Mouse (Mus musculus) neural tube, embryonic 11.5 days (tissue): Measurements from ENCODE around the gene Gm20388. TPM values are rescaled to one million over a fixed set of nuclear protein-coding genes. Genes with fewer than 3 reads are reported as not detected.

Source experiments
- ATAC-seq: fragments of 200-750 bp; cut with Nextera tagmentation; 2 replicates; pipeline ENCODE4 v1.8.0; 2017; ENCODE audit warnings: moderate number of reproducible peaks, mild to moderate bottlenecking, moderate TSS enrichment, moderate library complexity; ENCODE audit not compliant: insufficient read depth, low FRiP score, low TSS enrichment
- DNase-seq: peaks from one replicate; pipeline ENCODE4 v3.0.0-alpha.2; 2015; ENCODE audit warnings: low spot score
- H3K27ac ChIP-seq: fragments of 300-500 bp; sonication (generic); 2 replicates; pipeline ENCODE4 v1.5.1; 2014; ENCODE audit warnings: low read depth, mild to moderate bottlenecking, low read length
- H3K27me3 ChIP-seq: fragments of 300-500 bp; sonication (generic); 2 replicates; pipeline ENCODE4 v1.6.1; 2014; ENCODE audit warnings: mild to moderate bottlenecking, low read length, mixed read lengths; ENCODE audit not compliant: control insufficient read depth, insufficient read depth
- H3K36me3 ChIP-seq: fragments of 300-500 bp; sonication (generic); 2 replicates; pipeline ENCODE4 v1.6.1; 2014; ENCODE audit warnings: mild to moderate bottlenecking, low read length, moderate library complexity, mixed read lengths; ENCODE audit not compliant: control insufficient read depth, insufficient read depth
- H3K4me1 ChIP-seq: fragments of 300-500 bp; sonication (generic); 2 replicates; pipeline ENCODE4 v1.6.1; 2014; ENCODE audit warnings: low read length, mixed read lengths; ENCODE audit not compliant: control insufficient read depth, insufficient read depth
- H3K4me2 ChIP-seq: fragments of 300-500 bp; sonication (generic); 2 replicates; pipeline ENCODE4 v1.6.1; 2014; ENCODE audit warnings: low read depth, mild to moderate bottlenecking, moderate library complexity
- H3K4me3 ChIP-seq: fragments of 300-500 bp; sonication (generic); 2 replicates; pipeline ENCODE4 v1.5.1; 2014; ENCODE audit warnings: low read depth, low read length
- H3K9ac ChIP-seq: fragments of 300-500 bp; sonication (generic); 2 replicates; pipeline ENCODE4 v1.6.1; 2014; ENCODE audit warnings: mild to moderate bottlenecking, low read length
- H3K9me3 ChIP-seq: fragments of 300-500 bp; sonication (generic); 2 replicates; pipeline ENCODE4 v1.6.1; 2016; ENCODE audit warnings: low read length; ENCODE audit not compliant: control insufficient read depth
- WGBS: fragments of 180-500 bp; shearing (Covaris S2); extraction: QIAGEN DNeasy Blood & Tissue Kit; methylation state at CpG from one replicate; pipeline ENCODE4 v1.1.7; 2014; 5-methylcytosine and 5-hydroxymethylcytosine counted together
- polyA plus RNA-seq: library from polyadenylated mRNA; unstranded; fragments of >200 nt; fragmentation: Nextera tagmentation; extraction: Ambion mirVana; gene quantifications from 2 replicates; pipeline ENCODE4 v1.2.1, GENCODE M21; 2014

The Gm20388 gene
- polyA plus RNA-seq, 1 experiment from 2014 or later = not detected

- Histone ChIP-seq H3K4me3 (no peak overlapping the region), H3K9me3 (no peaks in the 10 kb centered on the region), H3K36me3 (no peaks in the 10 kb centered on the region), H3K9ac (no peak overlapping the region), H3K27ac (no peak overlapping the region), H3K27me3 (no peaks in the 10 kb centered on the region), H3K4me1 (peaks cover 15% of the 10 kb centered on the region), H3K4me2 (no peak overlapping the region)
- no peak for DNase-seq
- ATAC-seq = no peak
- 89% methylated on average over 1 of the region's 1 CpGs for WGBS
Measured at GRCm38 (mm10) chr8:119918155-119918567, 7.5 kb downstream of the Gm20388 start.

GRCm38 (mm10) chr8:119923259-119923658 lies 12.6 kb downstream of the Gm20388 start:
- no peak overlapping the region for H3K27ac ChIP-seq
- no peak for DNase-seq
- no peak overlapping the region for H3K9ac ChIP-seq
- no peak overlapping the region for H3K4me3 ChIP-seq
- H3K4me2 ChIP-seq = no peak overlapping the region
- no peaks in the 10 kb centered on the region for H3K9me3 ChIP-seq
- WGBS = 84% methylated on average over 5 of the region's 5 CpGs
- no peaks in the 10 kb centered on the region for H3K36me3 ChIP-seq
- ATAC-seq = no peak
- H3K4me1 ChIP-seq = peaks cover 6% of the 10 kb centered on the region; the same call in 1 of the 2 replicates
- H3K27me3 ChIP-seq = no peaks in the 10 kb centered on the region

GRCm38 (mm10) chr8:119925428-119925827 lies 14.8 kb downstream of the Gm20388 start:
- ATAC-seq = no peak
- Histone ChIP-seq H3K4me3 (no peak overlapping the region), H3K4me2 (no peak overlapping the region), H3K36me3 (no peaks in the 10 kb centered on the region), H3K4me1 (peaks cover 6% of the 10 kb centered on the region; the same call in 1 of the 2 replicates), H3K27ac (no peak overlapping the region), H3K9ac (no peak overlapping the region), H3K27me3 (no peaks in the 10 kb centered on the region), H3K9me3 (no peaks in the 10 kb centered on the region)
- DNase-seq = no peak
- WGBS = 97% methylated on average over 4 of the region's 4 CpGs

GRCm38 (mm10) chr8:119926474-119926873 lies 15.8 kb downstream of the Gm20388 start:
- H3K9me3 ChIP-seq = no peaks in the 10 kb centered on the region
- H3K4me3 ChIP-seq = no peak overlapping the region
- no peaks in the 10 kb centered on the region for H3K36me3 ChIP-seq
- no peaks in the 10 kb centered on the region for H3K27me3 ChIP-seq
- 81% methylated on average over 2 of the region's 2 CpGs for WGBS
- DNase-seq = no peak
- H3K4me1 ChIP-seq = peaks cover 4% of the 10 kb centered on the region; the same call in 1 of the 2 replicates
- H3K27ac ChIP-seq = no peak overlapping the region
- ATAC-seq = no peak
- H3K4me2 ChIP-seq = no peak overlapping the region
- no peak overlapping the region for H3K9ac ChIP-seq

- Histone ChIP-seq H3K4me2 (no peak overlapping the region), H3K4me3 (no peak overlapping the region), H3K36me3 (no peaks in the 10 kb centered on the region; the same call in 1 of the 2 replicates), H3K9ac (no peak overlapping the region), H3K4me1 (peaks cover 4% of the 10 kb centered on the region; the same call in 1 of the 2 replicates), H3K27ac (no peak overlapping the region), H3K27me3 (no peaks in the 10 kb centered on the region), H3K9me3 (no peaks in the 10 kb centered on the region)
- DNase-seq = peak; percentile 40
- 44% methylated on average over 6 of the region's 6 CpGs for WGBS
- no peak for ATAC-seq
Measured at GRCm38 (mm10) chr8:119927422-119928092, 16.9 kb downstream of the Gm20388 start.

GRCm38 (mm10) chr8:119931317-119931716 lies 20.7 kb downstream of the Gm20388 start:
- Histone ChIP-seq H3K4me2 (no peak overlapping the region), H3K9ac (no peak overlapping the region), H3K4me1 (no peaks in the 10 kb centered on the region), H3K36me3 (no peaks in the 10 kb centered on the region; the same call in 1 of the 2 replicates), H3K9me3 (no peaks in the 10 kb centered on the region), H3K27me3 (no peaks in the 10 kb centered on the region), H3K4me3 (no peak overlapping the region), H3K27ac (no peak overlapping the region)
- ATAC-seq (no peak), DNase-seq (no peak)
- 84% methylated on average over 4 of the region's 4 CpGs for WGBS

- H3K27ac ChIP-seq = no peak overlapping the region
- ATAC-seq (no peak), DNase-seq (no peak)
- no peak overlapping the region for H3K4me2 ChIP-seq
- no peak overlapping the region for H3K9ac ChIP-seq
- 98% methylated on average over 4 of the region's 4 CpGs for WGBS
- no peaks in the 10 kb centered on the region for H3K9me3 ChIP-seq
- peaks cover 4% of the 10 kb centered on the region; the same call in 1 of the 2 replicates for H3K36me3 ChIP-seq
- no peak overlapping the region for H3K4me3 ChIP-seq
- no peaks in the 10 kb centered on the region for H3K4me1 ChIP-seq
- no peaks in the 10 kb centered on the region for H3K27me3 ChIP-seq
Measured at GRCm38 (mm10) chr8:119933681-119934080, 23.0 kb downstream of the Gm20388 start.

- Histone ChIP-seq H3K4me1 (no peaks in the 10 kb centered on the region), H3K9ac (no peak overlapping the region), H3K4me3 (no peak overlapping the region), H3K4me2 (no peak overlapping the region), H3K27ac (no peak overlapping the region), H3K27me3 (no peaks in the 10 kb centered on the region), H3K9me3 (no peaks in the 10 kb centered on the region), H3K36me3 (peaks cover 4% of the 10 kb centered on the region; the same call in 1 of the 2 replicates)
- WGBS = 82% methylated on average over 6 of the region's 6 CpGs
- ATAC-seq = no peak
- no peak for DNase-seq
Measured at GRCm38 (mm10) chr8:119935541-119935940, 24.9 kb downstream of the Gm20388 start.

GRCm38 (mm10) chr8:119938481-119938880 lies 27.8 kb downstream of the Gm20388 start:
- H3K27ac ChIP-seq = no peak overlapping the region
- peaks cover 12% of the 10 kb centered on the region for H3K36me3 ChIP-seq
- no peak overlapping the region for H3K4me2 ChIP-seq
- no peak overlapping the region for H3K4me3 ChIP-seq
- no peak for ATAC-seq
- H3K9ac ChIP-seq = no peak overlapping the region
- no peaks in the 10 kb centered on the region for H3K27me3 ChIP-seq
- 80% methylated on average over 7 of the region's 7 CpGs for WGBS
- no peaks in the 10 kb centered on the region for H3K9me3 ChIP-seq
- no peak for DNase-seq
- no peaks in the 10 kb centered on the region for H3K4me1 ChIP-seq
